Mouse (Mus musculus) heart, postnatal 0 days (tissue): Measurements from ENCODE around the gene B4galnt1.

Source experiments
- CTCF ChIP-seq: IDR thresholded peaks from 2 replicates; pipeline ENCODE4 v1.5.1; 2016; ENCODE audit warnings: antibody characterized with exemption, control low read depth, low read depth
- EP300 ChIP-seq: IDR thresholded peaks from 2 replicates; pipeline ENCODE4 v1.6.1; 2016; ENCODE audit warnings: antibody characterized with exemption, low read depth

DNA sequence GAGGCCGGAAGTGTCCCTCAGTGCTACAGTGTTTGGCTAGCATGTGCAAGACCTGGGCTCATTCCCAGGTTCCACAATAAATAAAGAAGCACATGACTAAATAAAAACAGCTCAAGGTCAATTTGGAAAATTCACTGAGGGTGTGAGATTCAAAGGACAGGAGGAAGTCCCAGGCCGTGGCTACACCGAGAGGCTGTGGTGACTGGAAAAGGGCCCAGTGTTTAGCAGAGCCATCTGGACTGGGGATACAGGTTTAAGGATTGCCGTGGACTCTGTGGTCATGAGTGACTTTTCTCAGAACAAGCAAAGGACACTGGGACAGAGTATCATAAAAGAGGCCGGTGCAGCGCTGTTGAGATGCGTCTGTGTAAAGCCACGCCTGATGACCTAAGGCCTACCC lies 48.2 kb downstream of the B4galnt1 start:
- TF ChIP-seq EP300 (no peak), CTCF (no peak)
